Mouse (Mus musculus): ENCODE measurements around the gene Fer1l4.

The Fer1l4 gene

GRCm38 (mm10) chr2:156007888-156008532, 44.7 kb downstream of the Fer1l4 start, which contains the start of the genes 6430550D23Rik and Ergic3:
TSS of gene 6430550D23Rik (minus strand) at chr2:156007977.
TSS of gene Ergic3 (plus strand) at chr2:156008045.
- peak; percentile 99 for DNase-seq (ENCODE audit: low spot score)

GRCm38 (mm10) chr2:156005393-156005792, 47.4 kb downstream of the Fer1l4 start:
- DNase-seq (ENCODE audit: low spot score), result no peak

GRCm38 (mm10) chr2:155991863-155992321, 60.9 kb downstream of the Fer1l4 start:
- peak; percentile 67 for DNase-seq (ENCODE audit: low spot score)

- DNase-seq (ENCODE audit: low spot score), result no peak
Measured at GRCm38 (mm10) chr2:155991151-155991550, 61.6 kb downstream of the Fer1l4 start.

GRCm38 (mm10) chr2:155989085-155989484, 63.7 kb downstream of the Fer1l4 start:
- no peak for DNase-seq (ENCODE audit: low spot score)

GRCm38 (mm10) chr2:155987131-155987530, 65.6 kb downstream of the Fer1l4 start:
- DNase-seq (ENCODE audit: low spot score), result no peak

GRCm38 (mm10) chr2:155985776-155986175, 67.0 kb downstream of the Fer1l4 start:
- DNase-seq (ENCODE audit: low spot score), result no peak

- no peak for DNase-seq (ENCODE audit: low spot score)
Measured at GRCm38 (mm10) chr2:155979328-155979991, 73.3 kb downstream of the Fer1l4 start.

GRCm38 (mm10) chr2:155974087-155974731, 78.5 kb downstream of the Fer1l4 start:
- no peak for DNase-seq (ENCODE audit: low spot score)

GRCm38 (mm10) chr2:155973348-155973747, 79.4 kb downstream of the Fer1l4 start:
- no peak for DNase-seq (ENCODE audit: low spot score)

Measured in testis, postnatal 10 days (tissue).